Mouse (Mus musculus): ENCODE results near the gene Wdr86. TPM values are rescaled to one million over a fixed set of nuclear protein-coding genes. Genes with fewer than 3 reads are reported as not detected.
"Not testable (repeated sequence)": the region's sequence is repeated elsewhere in the genome, so short reads cannot be mapped to it uniquely, and the experiment has no call there.

Gene Wdr86
- total RNA-seq, 2 experiments from 2014 or later: not detected

- not testable (repeated sequence) for ATAC-seq (replicated peaks; ENCODE audit: low FRiP score, poor library complexity, severe bottlenecking)
These were observed 43.7 kb downstream of the Wdr86 start for GRCm38 (mm10) chr5:24686671-24687420.

GRCm38 (mm10) chr5:24686176-24686575, 44.4 kb downstream of the Wdr86 start:
- ATAC-seq (replicated peaks; ENCODE audit: low FRiP score, poor library complexity, severe bottlenecking): peak; percentile 51; the same call in 1 of the 2 replicates

- peak; percentile 94 for ATAC-seq (replicated peaks; ENCODE audit: low FRiP score, poor library complexity, severe bottlenecking)
These were observed 45.0 kb downstream of the Wdr86 start, which contains the start of gene Nub1 for GRCm38 (mm10) chr5:24685366-24686093. Gene Nub1 (plus strand): TSS chr5:24685532.

GRCm38 (mm10) chr5:24684578-24685365, 45.8 kb downstream of the Wdr86 start:
- ATAC-seq (replicated peaks; ENCODE audit: low FRiP score, poor library complexity, severe bottlenecking): no peak

- no peak for ATAC-seq (replicated peaks; ENCODE audit: low FRiP score, poor library complexity, severe bottlenecking)
These were observed 49.1 kb downstream of the Wdr86 start for GRCm38 (mm10) chr5:24681436-24681835.

- ATAC-seq (replicated peaks; ENCODE audit: low FRiP score, poor library complexity, severe bottlenecking): peak; percentile 68; the same call in 1 of the 2 replicates
These were observed 56.3 kb downstream of the Wdr86 start for GRCm38 (mm10) chr5:24674238-24674637.

Other genes with a start within 250 kb of the Wdr86 start
- gene Gbx1, start 203.5 kb downstream of the Wdr86 start, total RNA-seq (2015; ENCODE audit: low replicate concordance): not detected in 2 replicates
- not detected in 2 replicates for gene Gbx1, start 203.5 kb downstream of the Wdr86 start, total RNA-seq (2017; ENCODE audit: low replicate concordance)
- not detected in 2 replicates for gene Asb10, start 189.7 kb downstream of the Wdr86 start, total RNA-seq (2015; ENCODE audit: low replicate concordance)
- 0.14 TPM in 1 of 2 replicates, not detected in the other for gene Asb10, start 189.7 kb downstream of the Wdr86 start, total RNA-seq (2017; ENCODE audit: low replicate concordance)
- not detected in 2 replicates for gene 4931409K22Rik, start 173.9 kb downstream of the Wdr86 start, total RNA-seq (2015; ENCODE audit: low replicate concordance)
- not detected in 2 replicates for gene 4931409K22Rik, start 173.9 kb downstream of the Wdr86 start, total RNA-seq (2017; ENCODE audit: low replicate concordance)
- 7.1 and 9.8 TPM in 2 replicates for gene Abcf2, start 153.3 kb downstream of the Wdr86 start, total RNA-seq (2015; ENCODE audit: low replicate concordance)
- 17.4 and 22.3 TPM in 2 replicates for gene Abcf2, start 153.3 kb downstream of the Wdr86 start, total RNA-seq (2017; ENCODE audit: low replicate concordance)
- gene Chpf2, start 144.0 kb downstream of the Wdr86 start, total RNA-seq (2015; ENCODE audit: low replicate concordance): 0.96 and 1.3 TPM in 2 replicates
- 1.6 and 3.6 TPM in 2 replicates for gene Chpf2, start 144.0 kb downstream of the Wdr86 start, total RNA-seq (2017; ENCODE audit: low replicate concordance)
- gene Smarcd3, start 106.3 kb downstream of the Wdr86 start, total RNA-seq (2015; ENCODE audit: low replicate concordance): not detected in 2 replicates
- gene Smarcd3, start 106.3 kb downstream of the Wdr86 start, total RNA-seq (2017; ENCODE audit: low replicate concordance): 0.42 TPM in 1 of 2 replicates, not detected in the other
- gene Nub1, start 45.2 kb downstream of the Wdr86 start, total RNA-seq (2015; ENCODE audit: low replicate concordance): 17.7 and 23.6 TPM in 2 replicates
- 41.7 and 52.3 TPM in 2 replicates for gene Nub1, start 45.2 kb downstream of the Wdr86 start, total RNA-seq (2017; ENCODE audit: low replicate concordance)
- gene Crygn, start 27.3 kb upstream of the Wdr86 start, total RNA-seq (2015; ENCODE audit: low replicate concordance): not detected in 2 replicates
- gene Crygn, start 27.3 kb upstream of the Wdr86 start, total RNA-seq (2017; ENCODE audit: low replicate concordance): not detected in 2 replicates
- gene Rheb, start 111.9 kb upstream of the Wdr86 start, total RNA-seq (2015; ENCODE audit: low replicate concordance): 41.8 and 47.7 TPM in 2 replicates
- gene Rheb, start 111.9 kb upstream of the Wdr86 start, total RNA-seq (2017; ENCODE audit: low replicate concordance): 13.9 and 33.6 TPM in 2 replicates